Mouse (Mus musculus): ENCODE results near the gene Cpne2.

DNA sequence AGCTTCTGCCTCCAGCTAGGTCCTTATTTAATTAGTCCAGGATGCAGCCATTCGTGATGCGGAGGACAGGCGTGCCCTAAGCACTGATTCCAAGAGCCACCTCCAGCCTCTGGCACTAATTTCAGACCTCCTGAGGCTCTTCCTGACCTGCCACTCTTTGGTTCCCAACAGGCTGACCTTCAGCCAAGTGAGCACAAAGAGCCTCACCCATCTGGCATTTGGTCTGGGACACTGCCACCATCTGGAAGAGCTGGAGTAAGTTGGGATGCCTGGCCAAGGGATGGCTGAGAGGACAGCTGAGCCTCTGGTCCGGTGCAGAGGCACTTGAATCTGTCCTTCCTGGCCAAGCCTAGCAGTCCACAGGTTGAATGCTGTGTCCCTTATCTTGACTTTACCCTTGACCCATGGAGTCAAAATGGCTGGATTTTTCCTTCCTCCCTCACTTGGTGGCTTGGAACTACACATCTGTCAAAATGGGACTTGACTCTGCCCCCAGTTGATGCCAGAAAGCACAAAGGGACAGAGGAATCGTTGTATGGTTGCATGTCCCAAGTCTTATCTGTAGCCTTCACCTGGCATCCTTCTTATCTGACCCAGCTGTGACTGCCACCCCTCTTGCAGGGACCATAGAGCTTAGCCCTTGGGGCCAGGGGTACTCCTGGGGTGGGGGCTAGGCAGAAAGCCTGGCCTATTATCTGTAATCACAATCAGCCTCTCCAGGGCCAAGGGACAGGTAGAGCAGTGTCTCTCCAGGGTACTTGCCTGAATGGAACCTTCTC is 17.2 kb upstream of the Cpne2 start:
- TF ChIP-seq POLR2A (IDR thresholded peaks at IDR 0.05; ENCODE audit: extremely low read depth, insufficient read depth, low read length) (no peak), CTCF (IDR thresholded peaks at IDR 0.05; ENCODE audit: low read depth, low read length) (no peak)
